Mouse (Mus musculus): ENCODE data around the gene Prss46.

The Prss46 gene

DNA sequence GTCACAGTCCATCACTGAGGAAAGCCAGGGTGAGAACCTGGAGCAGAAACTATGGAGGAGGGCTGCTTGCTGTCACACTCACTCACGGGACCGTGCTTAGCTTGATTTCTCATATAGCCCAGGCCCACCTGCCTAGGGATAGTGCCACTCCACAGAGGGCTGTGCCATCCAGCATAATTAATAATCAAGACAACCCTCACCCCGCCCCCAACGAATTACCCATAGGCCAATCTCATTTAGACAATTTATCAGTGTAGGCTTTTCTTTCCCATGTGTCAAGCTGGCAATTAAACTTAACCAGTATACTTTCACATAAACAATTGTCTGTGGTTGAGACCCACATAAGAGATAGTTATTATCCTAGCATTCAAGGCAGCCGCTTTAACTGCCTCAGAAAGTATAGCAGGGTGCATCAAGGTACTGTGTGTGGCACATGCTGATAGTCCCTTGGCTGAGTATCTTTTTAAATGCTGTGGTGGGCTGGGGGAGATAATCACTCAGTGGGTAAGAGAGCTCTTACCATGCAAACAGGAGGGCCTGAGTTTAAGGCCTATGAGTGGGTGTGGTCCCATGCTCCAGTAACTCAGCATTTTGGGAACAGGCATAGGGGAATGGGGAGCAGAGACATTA lies 14.8 kb downstream of the Prss46 start:
- DNase-seq (ENCODE audit: low spot score in 2 of 2) = no peak

DNA sequence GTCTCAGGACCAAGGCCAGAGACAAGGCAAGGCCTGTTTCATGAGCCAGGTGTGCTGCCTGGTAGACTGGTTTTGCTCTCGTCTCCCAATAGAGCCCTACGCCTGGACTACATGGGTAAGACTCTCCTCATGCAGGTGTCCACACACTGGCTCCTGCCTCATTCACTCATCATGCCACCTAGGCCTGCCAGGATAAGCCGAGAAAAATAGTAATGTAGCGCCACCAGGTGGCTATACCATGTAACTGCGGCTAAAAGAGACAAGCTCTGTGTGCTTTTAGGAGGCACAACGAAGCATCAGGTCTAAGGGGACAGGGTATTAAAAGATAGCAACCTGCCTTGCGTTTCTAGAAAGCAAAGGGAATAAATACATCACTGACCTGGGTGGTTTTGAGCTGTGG lies 26.7 kb downstream of the Prss46 start:
- peak in 1 of 2 experiments; percentile 80 for DNase-seq (ENCODE audit: low spot score in 2 of 2)

DNA sequence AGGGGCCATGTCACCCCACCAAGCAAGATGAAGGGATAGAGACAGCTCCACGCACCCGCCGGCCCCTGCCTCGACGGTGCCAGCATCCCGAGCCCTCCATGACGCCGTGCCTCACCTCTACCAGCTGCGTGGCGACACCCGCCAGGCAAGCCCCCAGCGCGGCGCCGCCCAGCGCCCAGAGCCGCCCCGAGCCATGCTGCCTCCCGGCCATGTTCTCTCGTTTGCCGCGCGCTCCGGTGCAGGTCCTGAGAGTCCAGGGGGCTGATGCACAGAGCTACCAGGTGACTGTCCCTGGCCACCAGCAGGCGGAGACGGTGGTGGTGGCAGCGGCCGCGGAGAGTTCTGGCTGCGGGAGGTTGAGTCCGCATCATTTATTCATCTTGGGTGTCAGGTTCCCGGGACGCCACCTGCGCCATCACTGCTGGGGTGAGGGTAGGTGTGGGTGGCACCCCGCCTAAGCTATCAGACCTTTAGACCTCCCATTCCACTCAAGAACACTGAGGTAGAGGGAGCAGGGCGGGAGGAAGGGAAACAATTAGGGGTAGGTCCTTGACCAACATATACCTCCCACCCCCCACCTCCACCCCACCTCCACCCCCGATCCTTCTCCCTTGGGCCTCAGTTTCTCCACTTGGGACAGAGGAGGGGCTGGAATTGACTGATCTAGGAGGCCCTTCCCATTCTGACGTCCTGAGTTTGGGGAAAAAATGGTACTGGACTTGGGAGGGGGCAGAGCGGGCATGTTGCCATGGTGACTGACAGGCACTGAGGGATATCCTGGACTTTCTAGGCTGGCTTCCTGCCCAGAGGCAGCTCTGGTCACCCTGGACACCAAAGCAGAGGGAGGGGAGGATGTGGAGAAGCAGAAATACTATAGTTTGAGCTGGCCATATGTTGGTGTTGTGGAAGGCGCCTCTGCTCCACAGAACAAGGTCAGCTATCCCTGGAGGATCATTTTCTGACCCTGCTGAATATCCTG lies 29.7 kb downstream of the Prss46 start:
- DNase-seq (ENCODE audit: low spot score in 2 of 2) = peak in 1 of 2 experiments; percentile 60

DNA sequence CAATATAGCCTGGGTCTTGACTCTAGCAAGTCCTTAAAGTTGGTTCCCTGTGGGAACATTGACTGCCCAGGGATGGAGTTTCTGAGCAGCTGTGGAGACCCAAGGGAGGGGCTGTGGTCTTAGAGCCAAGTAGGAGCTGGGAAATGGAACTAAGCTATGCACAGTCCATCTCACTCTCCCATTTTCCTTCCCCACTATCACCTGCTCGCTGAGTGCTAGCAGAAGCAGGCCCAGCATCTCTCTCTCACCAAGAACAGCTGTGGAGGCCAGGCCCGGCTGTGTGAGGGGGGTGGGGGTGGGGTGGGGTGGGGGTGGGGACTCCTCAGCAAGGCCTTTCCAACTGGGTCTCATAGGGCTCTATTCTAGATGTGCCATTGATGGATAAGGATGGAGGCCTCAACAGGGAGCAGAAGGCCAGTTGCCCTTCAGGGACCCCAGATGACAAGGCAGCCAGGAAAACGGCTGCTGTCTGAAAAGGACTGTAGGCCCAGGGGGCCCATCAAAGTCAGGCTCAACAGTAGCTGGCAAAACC lies 30.4 kb downstream of the Prss46 start:
- DNase-seq (ENCODE audit: low spot score in 2 of 2) = no peak

DNA sequence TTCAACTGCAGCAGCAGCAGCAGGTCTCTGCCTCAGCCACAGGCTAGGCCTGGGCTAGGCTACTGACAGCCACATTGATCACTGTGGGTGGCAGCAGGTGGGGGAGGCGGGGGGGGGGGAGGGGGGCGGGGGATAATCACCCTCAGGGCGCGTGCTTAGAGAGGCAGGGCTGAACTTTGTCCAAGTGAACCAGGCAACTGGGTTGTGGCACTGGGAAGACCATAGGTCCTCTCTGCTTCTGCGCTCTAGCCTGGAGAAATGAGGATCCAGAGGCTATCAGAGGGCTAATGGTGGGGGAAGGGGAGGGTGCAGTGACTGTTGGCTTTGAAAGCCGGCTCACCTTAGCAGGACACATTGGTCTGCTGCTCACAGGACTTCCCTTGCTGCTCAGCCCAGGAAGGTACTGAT lies 31.0 kb downstream of the Prss46 start:
- no peak for DNase-seq (ENCODE audit: low spot score in 2 of 2)

DNA sequence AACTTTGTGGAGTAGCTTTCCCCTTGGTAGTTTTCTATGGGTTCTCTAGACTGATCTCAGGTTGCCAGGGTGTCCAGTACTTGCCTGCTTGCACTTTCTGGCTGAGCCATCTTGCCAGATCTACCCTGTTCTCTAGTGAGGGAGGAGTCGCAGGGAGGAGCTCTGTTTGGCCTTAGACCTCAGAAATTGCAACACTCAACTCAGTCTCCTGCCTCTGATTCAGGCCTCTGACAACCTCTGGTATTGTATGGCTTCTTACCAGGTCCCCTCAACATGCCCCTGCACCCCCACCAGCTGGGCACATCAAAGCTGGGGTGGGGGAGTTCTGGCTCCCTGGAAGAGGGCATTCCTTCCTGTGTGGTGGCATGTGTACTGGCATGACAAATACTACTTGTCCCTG lies 33.0 kb downstream of the Prss46 start:
- DNase-seq (ENCODE audit: low spot score in 2 of 2) = no peak

DNA sequence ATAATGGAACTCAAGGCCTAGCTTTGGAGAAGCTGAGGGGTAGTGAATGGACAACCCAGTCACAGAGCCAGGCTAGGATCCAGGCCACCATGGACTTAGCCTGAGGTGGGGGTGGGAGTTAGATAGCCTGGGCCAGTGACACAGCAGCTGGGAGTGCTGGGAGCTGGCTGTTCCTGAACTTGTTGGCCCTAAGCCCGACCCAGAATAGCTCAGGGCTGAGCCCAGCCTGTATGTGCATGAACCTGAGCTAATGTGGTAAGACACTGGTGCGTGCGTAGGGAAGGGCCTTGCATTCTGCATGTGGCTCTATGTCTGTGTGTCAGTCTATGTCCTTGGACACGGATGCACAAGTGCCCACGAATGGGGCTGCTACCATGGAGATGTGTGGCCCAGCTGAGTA lies 33.6 kb downstream of the Prss46 start:
- DNase-seq (ENCODE audit: low spot score in 2 of 2) = no peak

DNA sequence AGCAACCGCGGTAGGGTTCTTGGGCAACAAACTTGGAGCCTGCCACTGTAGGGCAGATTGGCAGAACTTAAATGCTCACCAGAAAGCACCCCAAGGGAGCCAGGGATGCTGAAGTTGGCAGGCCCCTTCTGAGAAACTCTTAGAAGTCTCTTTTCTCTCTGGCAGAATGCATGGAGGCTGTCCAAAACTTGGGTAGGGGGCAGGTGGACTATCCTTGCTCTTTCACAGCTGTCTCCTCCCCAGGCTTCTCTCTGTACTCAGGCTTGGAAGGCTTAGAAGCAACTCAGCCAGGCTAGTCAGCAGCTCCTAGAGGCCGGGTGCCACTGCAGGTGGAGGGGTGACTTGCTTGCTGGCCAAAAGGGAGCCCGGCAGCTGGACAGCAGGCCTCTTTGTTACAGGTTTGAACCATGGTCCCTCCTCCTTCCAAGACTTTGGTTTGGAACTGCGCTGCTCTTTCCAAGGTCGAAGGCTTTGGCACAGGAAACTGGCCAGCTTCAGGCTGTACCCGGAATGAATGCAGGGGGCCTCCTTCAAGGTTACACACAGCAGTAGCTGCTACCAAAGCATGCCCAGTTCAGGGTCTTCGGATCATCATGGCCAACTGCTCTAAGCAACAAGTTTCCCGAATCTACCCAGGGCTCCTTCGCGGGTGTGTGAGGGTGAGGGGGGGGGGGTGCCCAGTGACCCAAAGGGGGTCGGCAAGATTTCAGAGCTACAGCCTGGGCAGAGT lies 35.0 kb downstream of the Prss46 start, which contains the start of gene Als2cl:
TSS of gene Als2cl (plus strand) at position 680 of the 730 bp plus-strand sequence.
- DNase-seq (ENCODE audit: low spot score in 2 of 2) = peak in 1 of 2 experiments; percentile 48

DNA sequence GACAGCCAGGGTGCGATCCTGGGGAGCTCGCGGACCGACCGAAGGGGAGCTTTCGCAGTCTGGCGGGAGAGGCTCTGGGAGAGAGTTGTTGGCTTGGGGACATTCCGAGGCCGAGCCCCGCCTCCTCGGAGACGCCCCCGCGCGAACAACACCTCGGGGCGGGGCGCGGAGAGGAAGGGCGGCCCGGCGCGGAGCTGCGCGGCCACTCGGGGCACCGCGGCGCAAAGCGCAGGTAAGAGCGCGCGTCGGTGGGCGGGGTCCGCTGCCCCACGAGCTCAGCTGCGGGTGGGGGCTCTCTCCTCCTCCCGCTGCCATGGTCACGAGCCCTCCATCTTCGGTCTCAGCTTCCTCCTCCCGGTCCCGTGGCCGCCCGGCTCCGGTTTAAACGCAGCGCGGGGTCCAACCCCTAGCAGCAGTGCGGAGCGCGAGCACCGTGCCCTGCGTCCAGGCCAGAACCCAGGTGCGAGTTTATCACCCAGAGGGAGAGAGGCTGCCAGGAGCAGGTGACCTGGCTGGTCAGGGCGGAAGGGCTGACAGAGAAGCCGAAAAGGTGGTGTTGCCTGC lies 35.8 kb downstream of the Prss46 start, which contains the start of gene Tmie:
TSS of gene Tmie (minus strand) at position 116 of the 564 bp plus-strand sequence.
- DNase-seq (ENCODE audit: low spot score in 2 of 2) = peak in 1 of 2 experiments; percentile 22

DNA sequence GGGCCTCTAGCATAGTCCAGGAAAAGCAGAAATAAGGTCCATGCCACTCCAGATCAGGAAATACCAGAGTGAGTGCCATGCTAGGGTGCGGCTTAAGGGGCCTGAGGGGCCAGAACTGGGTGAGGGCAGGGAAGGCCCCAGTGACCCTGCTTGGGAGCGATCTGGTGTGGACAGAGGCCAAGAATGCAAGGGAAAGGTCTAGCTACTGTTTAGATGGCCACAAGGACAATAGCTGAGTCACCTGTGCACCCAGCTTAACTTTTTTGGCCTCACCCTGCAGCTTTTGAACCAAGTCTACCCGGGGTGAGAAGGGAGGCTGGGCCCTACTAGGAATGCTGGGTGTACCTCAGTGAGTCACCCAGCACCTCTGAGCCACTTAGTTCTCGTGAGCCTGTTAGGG lies 36.5 kb downstream of the Prss46 start:
- DNase-seq (ENCODE audit: low spot score in 2 of 2) = no peak

DNA sequence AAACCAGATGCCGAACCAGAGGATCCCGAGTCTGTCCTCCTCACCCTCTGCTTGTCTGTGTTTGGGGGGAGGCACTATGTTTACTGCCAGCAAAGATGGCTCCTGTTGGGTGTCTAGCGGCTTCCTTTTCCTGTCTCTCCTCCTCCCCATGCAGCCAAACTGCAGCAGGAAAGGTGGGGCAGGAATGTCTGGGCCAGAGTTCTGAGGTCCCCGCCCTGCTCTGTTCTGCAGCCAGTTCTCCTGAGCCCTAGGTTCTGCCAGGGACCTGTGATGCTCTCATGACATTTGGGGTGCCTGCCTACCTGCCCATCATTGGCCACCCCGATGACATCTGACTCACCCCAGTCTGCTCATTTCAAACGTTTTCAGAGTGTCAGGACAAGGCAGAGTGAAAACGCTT lies 37.6 kb downstream of the Prss46 start:
- no peak for DNase-seq (ENCODE audit: low spot score in 2 of 2)

DNA sequence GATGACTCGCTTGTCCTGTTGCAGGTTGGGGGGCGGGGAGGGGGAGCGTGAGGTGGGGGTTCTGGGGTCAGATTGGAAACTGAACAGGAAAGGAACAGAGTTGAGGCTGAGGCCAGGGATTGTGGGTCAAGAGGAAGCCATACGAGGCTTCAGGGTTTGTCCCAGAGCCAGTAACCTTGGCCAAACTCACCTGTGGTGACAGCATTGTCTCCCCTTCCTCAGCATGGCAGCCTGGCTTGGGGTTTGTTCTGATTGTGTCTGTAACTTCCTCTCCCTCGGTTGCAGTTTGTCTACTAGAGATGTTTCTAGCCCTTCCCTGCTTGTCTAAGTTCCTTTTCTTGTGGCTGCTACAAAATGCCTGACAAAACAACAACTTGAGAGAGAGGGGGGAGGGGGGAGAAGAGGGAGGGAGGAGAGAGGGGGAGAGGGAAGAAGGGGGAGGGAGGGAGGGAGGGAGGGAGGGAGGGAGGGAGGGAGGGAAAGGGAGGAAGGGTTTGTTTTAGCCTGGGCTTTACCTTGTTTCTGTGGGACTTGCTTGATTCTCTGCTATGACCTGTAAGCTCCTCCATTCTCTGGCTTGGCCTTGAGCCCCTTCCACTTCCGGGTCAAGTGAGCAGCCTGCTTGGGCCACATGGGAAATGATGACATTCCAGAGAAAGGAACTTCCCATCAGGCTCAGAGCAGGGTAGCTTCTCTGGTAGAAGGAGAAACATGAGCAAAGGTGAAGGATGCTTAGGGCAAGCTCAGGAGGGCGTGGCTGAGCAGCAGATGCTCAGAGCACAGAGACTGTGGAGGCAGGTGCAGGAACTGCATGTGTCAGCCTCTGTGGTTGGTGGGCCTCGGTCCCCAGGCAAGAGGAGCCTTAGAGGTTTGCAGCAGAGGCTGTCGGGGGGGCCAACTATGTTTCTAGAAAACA lies 43.3 kb downstream of the Prss46 start:
- DNase-seq (ENCODE audit: low spot score in 2 of 2) = no peak

DNA sequence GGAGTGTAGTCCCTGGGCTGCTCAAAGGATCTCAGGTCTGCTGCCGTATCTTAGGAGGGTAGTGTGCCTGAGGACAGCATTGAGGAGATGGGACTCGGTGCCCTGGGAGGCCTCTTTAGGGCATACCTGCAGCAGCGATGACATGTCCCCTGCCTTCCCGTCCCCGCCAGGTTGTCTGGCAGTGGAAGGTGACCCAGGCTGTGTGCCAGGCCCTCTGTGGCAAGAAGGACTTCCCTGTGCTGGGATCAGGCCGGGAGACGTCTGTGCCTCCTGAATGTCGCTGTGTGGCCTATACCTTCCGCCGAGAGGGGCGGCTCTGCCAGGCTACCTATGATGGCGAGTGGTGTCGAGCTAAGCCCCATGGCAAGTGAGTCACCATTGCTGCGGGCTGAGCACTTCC lies 44.6 kb downstream of the Prss46 start:
- DNase-seq (ENCODE audit: low spot score in 2 of 2) = no peak

DNA sequence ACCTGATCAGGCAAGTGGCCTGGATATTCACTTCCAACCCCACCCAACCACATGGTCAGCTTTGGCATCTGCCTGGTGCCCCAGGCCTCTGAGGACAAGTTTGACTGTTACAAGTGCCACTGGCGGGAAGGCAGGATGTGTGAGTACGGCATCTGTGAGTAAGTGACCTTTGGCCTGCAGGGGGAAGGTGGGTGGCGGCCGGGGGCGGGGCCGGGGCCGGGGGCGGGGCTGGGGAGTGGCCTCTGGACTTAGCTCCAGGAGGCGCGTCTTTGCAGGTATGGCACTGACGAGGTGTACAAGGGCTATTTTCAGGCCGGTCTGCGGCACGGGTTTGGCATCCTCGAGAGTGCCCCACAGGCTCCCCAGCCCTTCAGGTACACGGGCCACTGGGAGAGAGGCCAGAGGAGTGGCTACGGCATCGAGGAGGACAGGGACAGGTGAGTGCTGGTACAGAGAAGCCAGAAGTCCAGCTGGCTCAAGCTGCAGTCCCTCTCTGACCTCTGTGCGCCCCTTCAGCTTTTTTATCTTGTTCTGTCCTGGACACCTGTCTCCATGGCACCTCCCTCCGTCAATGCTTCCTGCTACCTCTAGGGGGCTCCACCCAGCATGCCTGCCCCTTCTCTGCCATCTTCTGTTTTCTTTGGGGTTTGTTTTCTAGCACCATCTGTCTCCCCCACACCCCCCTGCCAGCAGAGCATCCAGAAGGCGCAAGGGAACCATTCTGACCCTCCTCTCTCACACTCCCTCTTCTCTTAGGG lies 45.9 kb downstream of the Prss46 start:
- no peak for DNase-seq (ENCODE audit: low spot score in 2 of 2)

DNA sequence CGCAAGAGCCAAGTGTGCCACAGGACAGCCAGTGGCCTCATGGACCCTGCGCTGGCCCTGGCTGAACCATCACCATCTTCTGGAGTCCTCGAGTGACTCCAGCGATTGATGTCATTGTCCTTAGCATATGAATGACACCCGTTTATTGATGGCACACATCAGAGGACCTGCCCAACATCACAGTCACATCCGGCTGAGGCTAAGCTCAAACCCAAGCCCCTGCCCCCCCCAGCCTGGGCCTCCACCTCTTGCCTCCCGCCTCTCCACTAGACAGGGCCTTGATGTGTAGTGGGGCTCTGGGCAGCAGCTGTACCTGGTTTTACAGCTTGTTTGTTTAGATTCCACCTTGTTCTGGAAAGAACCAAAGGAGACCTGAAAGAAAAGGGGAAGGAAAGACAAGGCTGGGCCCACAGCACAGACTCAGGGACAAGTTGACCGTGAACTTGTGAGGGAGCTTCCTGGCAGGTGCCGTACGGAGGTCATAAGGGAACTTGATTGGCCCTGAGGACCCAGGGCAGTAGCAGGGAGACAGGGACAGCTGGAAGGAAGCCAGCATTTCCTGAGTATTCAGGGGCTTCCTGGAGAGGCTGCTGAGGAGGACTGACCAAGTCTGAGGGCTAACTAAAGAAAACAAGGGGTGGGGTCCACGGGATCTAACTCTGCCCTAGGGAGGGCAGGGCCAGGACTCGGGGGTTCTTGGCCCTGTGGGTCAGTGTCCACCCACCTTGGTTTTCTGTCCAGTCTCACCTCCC lies 46.9 kb downstream of the Prss46 start:
- DNase-seq (ENCODE audit: low spot score in 2 of 2) = no peak

DNA sequence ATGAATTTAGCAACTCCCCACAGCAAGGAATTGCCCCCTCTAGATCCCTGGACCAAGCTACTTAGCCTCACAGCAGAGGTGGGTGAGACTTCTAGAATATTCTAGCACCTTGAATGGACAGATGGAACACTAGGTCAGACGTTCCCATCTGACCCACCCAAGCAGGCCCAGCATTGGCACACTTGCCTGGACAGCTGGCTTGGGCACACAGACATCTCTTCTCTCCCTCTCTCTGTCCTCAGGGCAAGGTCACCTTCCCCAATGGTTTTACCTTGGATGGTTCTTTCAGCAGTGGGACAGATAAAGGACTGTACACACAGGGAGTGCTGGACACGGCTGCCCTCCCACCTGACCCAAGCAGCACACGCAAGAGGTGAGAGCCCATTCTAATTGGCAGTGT lies 48.2 kb downstream of the Prss46 start:
- DNase-seq (ENCODE audit: low spot score in 2 of 2) = no peak

DNA sequence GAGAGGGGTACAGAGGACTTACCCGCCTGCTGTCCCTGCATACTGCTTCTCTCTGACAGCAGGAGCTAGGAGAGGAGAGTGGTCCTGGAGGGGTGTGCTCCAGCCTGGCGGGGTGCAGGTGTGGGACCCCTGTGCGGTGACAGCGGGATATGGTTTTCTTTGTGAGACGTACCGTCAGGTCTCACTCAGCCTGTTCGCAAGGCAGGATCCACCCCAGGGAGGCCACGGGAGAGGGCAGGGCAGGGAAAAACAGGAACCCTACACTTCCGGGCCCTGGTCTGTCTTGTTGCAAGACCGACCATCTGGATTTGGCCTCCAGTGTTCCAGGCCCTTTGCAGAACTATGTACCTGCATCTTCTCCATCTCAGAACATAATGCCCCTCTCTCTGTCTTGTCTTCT lies 49.1 kb downstream of the Prss46 start:
- DNase-seq (ENCODE audit: low spot score in 2 of 2) = no peak

DNA sequence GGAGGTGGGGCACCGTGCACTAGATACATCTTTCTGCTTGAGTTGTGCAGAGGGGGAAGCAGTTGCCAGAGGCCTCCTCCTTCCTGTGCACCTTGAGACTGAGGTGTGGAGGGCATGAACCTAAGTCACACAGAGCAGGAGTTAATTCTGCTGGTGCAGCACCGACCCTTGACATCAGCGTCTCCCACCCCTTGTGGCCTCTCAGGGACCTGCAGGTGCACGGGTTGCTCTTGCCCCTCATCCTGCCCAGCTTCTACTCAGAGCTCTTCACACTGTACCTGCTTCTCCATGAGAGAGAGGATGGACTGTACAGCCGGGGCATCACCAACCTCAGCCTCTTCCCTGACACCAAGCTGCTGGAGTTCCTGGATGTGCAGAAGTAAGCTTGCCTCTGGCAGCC lies 51.2 kb downstream of the Prss46 start:
- DNase-seq (ENCODE audit: low spot score in 2 of 2) = no peak

DNA sequence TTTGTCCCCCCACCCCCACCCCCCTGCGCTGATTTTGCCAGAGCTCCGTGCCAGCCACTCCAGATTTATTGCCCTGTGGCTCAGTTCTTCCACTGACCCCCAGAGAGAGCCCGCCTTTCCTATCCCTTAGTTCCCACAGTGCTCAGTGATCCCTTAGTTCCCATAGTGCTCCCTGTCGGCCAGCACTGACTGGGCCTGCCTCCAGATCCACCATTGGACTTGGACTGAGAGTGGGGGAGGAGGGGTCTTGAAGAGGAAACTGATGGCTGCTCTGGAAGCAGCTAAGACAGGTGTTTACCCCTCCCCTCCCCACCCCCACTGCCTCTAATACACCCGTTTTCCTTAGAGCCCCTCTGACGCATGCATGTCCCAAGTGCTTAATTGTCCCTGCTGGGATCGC lies 51.7 kb downstream of the Prss46 start:
- DNase-seq (ENCODE audit: low spot score in 2 of 2) = no peak
